Mouse (Mus musculus) ES-E14 (cell line): ENCODE results near the gene Asb3.

Experiments used
- CHD2 ChIP-seq: IDR thresholded peaks from 2 replicates; pipeline ENCODE4 v1.6.1; 2014; ENCODE audit warnings: mild to moderate bottlenecking, low read depth, low read length, inconsistent platforms
- HCFC1 ChIP-seq: IDR thresholded peaks from 2 replicates; pipeline ENCODE4 v1.6.1; 2012; ENCODE audit warnings: low read length, inconsistent platforms, borderline replicate concordance; ENCODE audit not compliant: insufficient read depth
- ZC3H11A ChIP-seq: IDR thresholded peaks from 2 replicates; pipeline ENCODE4 v1.6.1; 2012; ENCODE audit warnings: low read depth, mild to moderate bottlenecking, inconsistent platforms, low read length, borderline replicate concordance
- ZNF384 ChIP-seq: IDR thresholded peaks from 2 replicates; pipeline ENCODE4 v1.6.1; 2012; ENCODE audit warnings: low read depth, low read length, inconsistent platforms

DNA sequence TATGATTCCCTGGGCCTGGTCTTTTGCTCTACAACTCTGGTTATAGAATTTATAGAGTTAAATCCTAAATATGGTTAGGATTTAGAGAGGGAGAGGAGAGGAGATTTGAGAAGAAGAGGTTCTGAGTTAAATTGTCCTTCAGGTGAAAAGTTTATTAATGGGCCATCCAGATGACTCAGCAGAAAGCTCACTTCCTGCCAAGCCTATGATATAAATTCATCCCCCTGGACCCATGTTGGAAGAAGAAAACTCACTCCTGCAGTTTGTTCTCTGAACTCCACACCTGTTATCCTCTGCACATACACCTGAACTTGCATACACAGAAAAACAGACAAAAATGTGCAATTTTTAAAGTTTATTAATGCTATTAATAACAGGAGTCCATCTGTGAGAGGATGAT, 14.1 kb downstream of the Asb3 start:
- TF ChIP-seq ZC3H11A (no peak), CHD2 (no peak), HCFC1 (no peak), ZNF384 (no peak)
